Mouse (Mus musculus): ENCODE measurements around the gene Sprr3. TPM values are rescaled to one million over a fixed set of nuclear protein-coding genes. Genes with fewer than 3 reads are reported as not detected.
"Not testable (repeated sequence)": the region's sequence is repeated elsewhere in the genome, so short reads cannot be mapped to it uniquely, and the experiment has no call there.

The Sprr3 gene
- polyA plus RNA-seq (2012; rRNA removed), result not detected in 2 replicates

GRCm38 (mm10) chr3:92458620-92459019, at the start of gene Sprr3:
TSS of gene Sprr3 (minus strand) at chr3:92458720.
- TF ChIP-seq CTCF (IDR thresholded peaks at IDR 0.05; ENCODE audit: borderline replicate concordance, insufficient read depth, low read depth, low read length), result no peak
- no peak for TF ChIP-seq POLR2A (IDR thresholded peaks at IDR 0.05; ENCODE audit: borderline replicate concordance, insufficient read depth, low read length)
- DNase-seq, result no peak
- Histone ChIP-seq H3K4me3 (replicated peaks; ENCODE audit: insufficient read depth, low read depth, low read length) (no peak within 1 kb of the TSS), H3K27ac (ENCODE audit: insufficient read depth, low read length) (no peak within 1 kb of the TSS), H3K4me1 (ENCODE audit: control insufficient read depth, insufficient read depth, low read length) (no peaks in the 10 kb centered on the region), H3K27me3 (ENCODE audit: control insufficient read depth, insufficient read depth, low read length) (no peaks in the 10 kb centered on the region)
- WGBS, result 56% methylated on average over 2 of the region's 2 CpGs

DNA sequence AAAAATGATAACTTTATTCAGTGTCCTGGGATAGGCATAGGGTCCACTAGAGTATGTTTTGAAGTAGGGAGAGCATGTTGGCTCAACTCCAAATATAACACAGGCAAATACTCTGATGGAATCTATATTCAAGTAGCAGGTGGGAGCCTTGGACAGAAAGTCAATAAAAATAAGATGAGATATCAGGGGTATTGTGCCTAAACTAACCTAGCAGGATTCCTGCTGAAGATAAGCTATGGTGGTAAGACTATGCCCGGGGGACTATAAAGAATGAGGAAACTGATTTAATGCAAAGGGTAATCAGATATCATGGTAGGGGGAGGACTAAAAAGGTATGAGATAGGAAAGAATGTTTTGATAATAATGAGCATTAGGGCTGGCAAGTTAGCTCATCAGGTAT, 49.7 kb upstream of the Sprr3 start:
- TF ChIP-seq CTCF (IDR thresholded peaks at IDR 0.05; ENCODE audit: borderline replicate concordance, insufficient read depth, low read depth, low read length) (no peak), POLR2A (IDR thresholded peaks at IDR 0.05; ENCODE audit: borderline replicate concordance, insufficient read depth, low read length) (no peak)
- Histone ChIP-seq H3K4me3 (replicated peaks; ENCODE audit: insufficient read depth, low read depth, low read length) (no peak overlapping the region), H3K27me3 (ENCODE audit: control insufficient read depth, insufficient read depth, low read length) (no peaks in the 10 kb centered on the region), H3K27ac (ENCODE audit: insufficient read depth, low read length) (no peak overlapping the region), H3K4me1 (ENCODE audit: control insufficient read depth, insufficient read depth, low read length) (no peaks in the 10 kb centered on the region)
- WGBS, result 96% methylated on average over 1 of the region's 1 CpGs
- DNase-seq, result no peak

DNA sequence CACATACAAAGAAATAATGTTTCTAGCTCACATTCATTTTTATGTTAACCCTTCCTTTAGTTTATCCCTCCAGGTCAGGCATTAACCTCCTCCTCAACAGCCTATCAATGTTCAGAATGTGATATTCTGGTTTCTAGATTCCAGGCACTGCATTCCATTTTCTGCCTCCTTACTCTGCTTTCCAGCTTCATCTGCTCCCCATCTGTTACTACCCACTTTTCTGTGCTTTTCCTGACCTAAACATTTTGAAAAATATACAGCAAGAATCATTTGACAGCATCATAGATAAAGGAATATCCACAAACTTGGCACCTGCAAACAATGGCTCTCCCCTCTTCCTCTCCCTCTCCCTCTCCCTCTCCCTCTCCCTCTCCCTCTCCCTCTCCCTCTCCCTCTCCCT, 45.0 kb upstream of the Sprr3 start:
- TF ChIP-seq CTCF (IDR thresholded peaks at IDR 0.05; ENCODE audit: borderline replicate concordance, insufficient read depth, low read depth, low read length), result no peak
- no peak for TF ChIP-seq POLR2A (IDR thresholded peaks at IDR 0.05; ENCODE audit: borderline replicate concordance, insufficient read depth, low read length)
- Histone ChIP-seq H3K4me3 (replicated peaks; ENCODE audit: insufficient read depth, low read depth, low read length) (no peak overlapping the region), H3K27ac (ENCODE audit: insufficient read depth, low read length) (no peak overlapping the region), H3K4me1 (ENCODE audit: control insufficient read depth, insufficient read depth, low read length) (no peaks in the 10 kb centered on the region), H3K27me3 (ENCODE audit: control insufficient read depth, insufficient read depth, low read length) (no peaks in the 10 kb centered on the region)
- DNase-seq, result no peak

DNA sequence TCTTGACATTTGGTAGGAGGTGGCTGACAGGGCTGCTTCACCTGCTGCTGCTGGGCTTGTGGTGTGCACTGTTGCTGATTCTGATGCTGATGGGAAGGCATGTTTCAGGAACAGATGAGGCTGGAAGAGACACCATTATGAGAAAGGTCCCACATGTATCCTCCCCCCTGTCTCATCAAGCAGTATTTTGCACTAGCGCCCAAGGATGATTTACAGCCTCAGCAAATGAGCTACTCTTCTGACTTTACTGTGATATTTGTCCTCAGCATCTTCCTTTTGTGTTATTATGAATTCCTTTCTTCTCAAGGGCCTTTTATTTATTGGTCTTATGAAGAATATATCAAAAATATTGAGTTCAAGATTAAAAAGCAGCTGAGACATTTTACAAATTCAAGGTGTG, 41.9 kb upstream of the Sprr3 start, which contains the start of gene Sprr4:
TSS of gene Sprr4 (minus strand) at position 101 of the 400 bp plus-strand sequence.
- 98% methylated on average over 1 of the region's 1 CpGs for WGBS
- Histone ChIP-seq H3K27me3 (ENCODE audit: control insufficient read depth, insufficient read depth, low read length) (no peaks in the 10 kb centered on the region), H3K27ac (ENCODE audit: insufficient read depth, low read length) (no peak within 1 kb of the TSS), H3K4me3 (replicated peaks; ENCODE audit: insufficient read depth, low read depth, low read length) (no peak within 1 kb of the TSS), H3K4me1 (ENCODE audit: control insufficient read depth, insufficient read depth, low read length) (no peaks in the 10 kb centered on the region)
- TF ChIP-seq POLR2A (IDR thresholded peaks at IDR 0.05; ENCODE audit: borderline replicate concordance, insufficient read depth, low read length) (no peak), CTCF (IDR thresholded peaks at IDR 0.05; ENCODE audit: borderline replicate concordance, insufficient read depth, low read depth, low read length) (no peak)
- DNase-seq, result no peak

DNA sequence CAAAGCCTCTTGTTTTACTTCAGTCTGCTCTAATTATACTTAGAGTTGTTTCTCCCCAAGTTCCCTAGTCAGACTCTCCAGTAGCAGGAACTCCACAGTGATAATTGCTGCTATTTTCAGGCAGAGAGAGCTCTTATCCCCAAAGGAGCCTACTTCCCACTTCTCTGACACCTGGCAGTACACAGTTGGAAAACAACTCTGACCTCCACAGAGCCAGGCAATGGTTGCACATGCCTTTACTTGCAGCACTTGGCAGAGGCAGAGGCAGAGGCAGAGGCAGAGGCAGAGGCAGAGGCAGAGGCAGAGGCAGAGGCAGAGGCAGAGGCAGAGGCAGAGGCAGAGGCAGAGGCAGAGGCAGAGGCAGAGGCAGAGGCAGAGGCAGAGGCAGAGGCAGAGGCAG, 31.7 kb upstream of the Sprr3 start:
- DNase-seq; H3K27me3 ChIP-seq (ENCODE audit: control insufficient read depth, insufficient read depth, low read length); H3K4me3 ChIP-seq (replicated peaks; ENCODE audit: insufficient read depth, low read depth, low read length); H3K4me1 ChIP-seq (ENCODE audit: control insufficient read depth, insufficient read depth, low read length); H3K27ac ChIP-seq (ENCODE audit: insufficient read depth, low read length): not testable (repeated sequence)

DNA sequence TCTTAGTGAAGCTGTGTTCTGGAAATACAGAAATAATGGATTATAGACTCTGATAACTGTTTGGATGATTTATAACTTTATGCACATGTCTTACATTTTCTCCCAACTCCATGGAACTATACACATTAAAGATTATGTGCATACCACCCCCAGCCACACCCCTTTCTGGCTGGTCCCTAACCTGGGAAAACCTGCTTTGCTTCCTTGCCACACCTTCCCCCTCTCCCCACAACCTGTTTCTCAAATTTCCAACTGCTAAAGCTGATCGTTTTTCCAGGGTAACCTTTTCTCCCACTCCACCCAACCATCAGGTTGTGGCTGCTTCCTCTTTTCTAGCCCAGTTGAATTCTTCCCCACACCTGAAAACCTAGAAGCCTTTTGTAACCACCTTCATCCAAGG, 27.8 kb upstream of the Sprr3 start:
- WGBS, result 40% methylated on average over 1 of the region's 1 CpGs

GRCm38 (mm10) chr3:92485863-92486262, 27.3 kb upstream of the Sprr3 start, which contains the start of gene Sprr1a:
TSS of gene Sprr1a (minus strand) at chr3:92485895.
- no peak within 1 kb of the TSS for H3K4me3 ChIP-seq (replicated peaks; ENCODE audit: insufficient read depth, low read depth, low read length)
- DNase-seq, result no peak
- no peak within 1 kb of the TSS for H3K27ac ChIP-seq (ENCODE audit: insufficient read depth, low read length)
- no peak for TF ChIP-seq POLR2A (IDR thresholded peaks at IDR 0.05; ENCODE audit: borderline replicate concordance, insufficient read depth, low read length)
- TF ChIP-seq CTCF (IDR thresholded peaks at IDR 0.05; ENCODE audit: borderline replicate concordance, insufficient read depth, low read depth, low read length), result no peak
- no peaks in the 10 kb centered on the region for H3K4me1 ChIP-seq (ENCODE audit: control insufficient read depth, insufficient read depth, low read length)
- no peaks in the 10 kb centered on the region for H3K27me3 ChIP-seq (ENCODE audit: control insufficient read depth, insufficient read depth, low read length)

More for the DNA sequence above, 27.8 kb upstream of the Sprr3 start:
- no peaks in the 10 kb centered on the region for H3K4me1 ChIP-seq (ENCODE audit: control insufficient read depth, insufficient read depth, low read length)
- TF ChIP-seq CTCF (IDR thresholded peaks at IDR 0.05; ENCODE audit: borderline replicate concordance, insufficient read depth, low read depth, low read length) (no peak), POLR2A (IDR thresholded peaks at IDR 0.05; ENCODE audit: borderline replicate concordance, insufficient read depth, low read length) (no peak)
- H3K4me3 ChIP-seq (replicated peaks; ENCODE audit: insufficient read depth, low read depth, low read length), result no peak overlapping the region
- H3K27me3 ChIP-seq (ENCODE audit: control insufficient read depth, insufficient read depth, low read length), result no peaks in the 10 kb centered on the region
- no peak for DNase-seq
- H3K27ac ChIP-seq (ENCODE audit: insufficient read depth, low read length), result no peak overlapping the region

DNA sequence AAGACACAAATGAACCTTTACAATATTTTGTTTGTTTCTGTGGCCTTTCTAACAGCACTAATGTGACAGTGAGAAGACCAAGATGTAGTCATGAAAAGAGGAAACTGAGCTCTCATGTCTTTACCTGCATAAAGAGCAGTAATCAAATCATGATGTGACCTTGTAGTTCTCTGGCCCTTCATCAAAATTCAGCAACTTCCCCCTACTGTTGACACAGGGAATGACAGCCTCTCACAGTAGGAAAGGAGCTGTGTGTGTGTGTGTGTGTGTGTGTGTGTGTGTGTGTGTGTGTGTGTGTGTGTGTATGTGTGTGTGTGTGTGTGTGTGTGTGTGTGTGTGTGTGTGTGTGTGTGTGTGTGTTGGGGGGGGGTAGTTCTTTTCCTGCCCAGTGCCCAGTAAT, 22.7 kb upstream of the Sprr3 start:
- H3K4me1 ChIP-seq (ENCODE audit: control insufficient read depth, insufficient read depth, low read length); H3K4me3 ChIP-seq (replicated peaks; ENCODE audit: insufficient read depth, low read depth, low read length); H3K27me3 ChIP-seq (ENCODE audit: control insufficient read depth, insufficient read depth, low read length); H3K27ac ChIP-seq (ENCODE audit: insufficient read depth, low read length); DNase-seq: not testable (repeated sequence)

DNA sequence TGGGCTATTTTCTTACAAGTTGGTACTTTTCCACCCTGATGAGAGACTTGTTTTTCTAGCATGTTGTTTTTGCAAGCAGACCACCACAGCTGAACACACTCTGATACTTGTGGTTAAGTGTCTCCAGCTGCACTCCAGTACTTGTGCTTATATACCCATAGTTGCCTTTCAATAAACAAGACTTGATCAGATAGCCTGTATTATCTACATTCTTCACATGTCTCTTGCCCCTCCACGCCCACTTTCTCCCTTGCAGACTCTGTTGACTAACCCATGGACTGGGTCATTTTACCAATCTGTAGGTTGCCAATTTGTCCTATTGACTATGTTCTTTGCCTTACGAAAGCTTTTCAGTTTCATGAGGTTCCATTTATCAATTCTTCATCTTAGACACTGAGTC, 11.6 kb upstream of the Sprr3 start:
- Histone ChIP-seq H3K27me3 (ENCODE audit: control insufficient read depth, insufficient read depth, low read length) (no peaks in the 10 kb centered on the region), H3K4me1 (ENCODE audit: control insufficient read depth, insufficient read depth, low read length) (no peaks in the 10 kb centered on the region), H3K27ac (ENCODE audit: insufficient read depth, low read length) (no peak overlapping the region), H3K4me3 (replicated peaks; ENCODE audit: insufficient read depth, low read depth, low read length) (no peak overlapping the region)
- no peak for TF ChIP-seq CTCF (IDR thresholded peaks at IDR 0.05; ENCODE audit: borderline replicate concordance, insufficient read depth, low read depth, low read length)
- no peak for TF ChIP-seq POLR2A (IDR thresholded peaks at IDR 0.05; ENCODE audit: borderline replicate concordance, insufficient read depth, low read length)
- no peak for DNase-seq
- WGBS, result 86% methylated on average over 2 of the region's 2 CpGs

Data from cerebellum, adult 2 months (tissue).